Mouse (Mus musculus): ENCODE measurements at regions not wholly inside any gene's neighbourhood (a gene's known extent, or its start where the extent isn't known, plus 50 kb on each side); places are given as distances from the start of the nearest gene placed in this dataset.
A peak's percentile ranks its signal among the peaks of the same experiment; 100 is the strongest.

GRCm38 (mm10) chr11:32911791-32912190 is 87.4 kb upstream of the Smim23 start:
- no peak for DNase-seq (ENCODE audit: low read depth, low spot score)

- DNase-seq (ENCODE audit: low read depth, low spot score) = no peak
Observed at GRCm38 (mm10) chr11:32908723-32909411, 84.5 kb upstream of the Smim23 start.

- DNase-seq (ENCODE audit: low read depth, low spot score) = peak; percentile 7
Observed at GRCm38 (mm10) chr11:32907520-32908233, 83.3 kb upstream of the Smim23 start.

GRCm38 (mm10) chr11:32903970-32904369 is 79.6 kb upstream of the Smim23 start:
- DNase-seq (ENCODE audit: low read depth, low spot score) = no peak

GRCm38 (mm10) chr11:32903389-32903788 is 79.0 kb upstream of the Smim23 start:
- no peak for DNase-seq (ENCODE audit: low read depth, low spot score)

GRCm38 (mm10) chr11:32902923-32903322 is 78.5 kb upstream of the Smim23 start:
- no peak for DNase-seq (ENCODE audit: low read depth, low spot score)

GRCm38 (mm10) chr11:32900437-32900836 is 76.0 kb upstream of the Smim23 start:
- no peak for DNase-seq (ENCODE audit: low read depth, low spot score)

- DNase-seq (ENCODE audit: low read depth, low spot score) = no peak
Observed at GRCm38 (mm10) chr11:32899604-32900216, 75.3 kb upstream of the Smim23 start.

GRCm38 (mm10) chr11:32895400-32895799 is 71.0 kb upstream of the Smim23 start:
- DNase-seq (ENCODE audit: low read depth, low spot score) = no peak

GRCm38 (mm10) chr11:32893146-32893903 is 68.9 kb upstream of the Smim23 start:
- DNase-seq (ENCODE audit: low read depth, low spot score) = no peak

GRCm38 (mm10) chr11:32892496-32892895 is 68.1 kb upstream of the Smim23 start:
- no peak for DNase-seq (ENCODE audit: low read depth, low spot score)

GRCm38 (mm10) chr11:32889248-32889647 is 64.8 kb upstream of the Smim23 start:
- DNase-seq (ENCODE audit: low read depth, low spot score) = peak; percentile 53

- DNase-seq (ENCODE audit: low read depth, low spot score) = peak; percentile 17
Observed at GRCm38 (mm10) chr11:32884744-32885143, 60.3 kb upstream of the Smim23 start.

- DNase-seq (ENCODE audit: low read depth, low spot score) = no peak
Observed at GRCm38 (mm10) chr11:32883062-32883852, 58.9 kb upstream of the Smim23 start.

- peak; percentile 33 for DNase-seq (ENCODE audit: low read depth, low spot score)
Observed at GRCm38 (mm10) chr11:32878967-32879366, 54.6 kb upstream of the Smim23 start.
